Mouse (Mus musculus) ovary, adult 2 months (tissue): ENCODE measurements around the gene Olfr506. TPM values are rescaled to one million over a fixed set of nuclear protein-coding genes. Genes with fewer than 3 reads are reported as not detected.

Source experiments
- polyA plus RNA-seq: library from polyadenylated mRNA; depleted of rRNA; stranded (reverse); fragments of >200 nt; gene quantifications from 2 replicates; pipeline ENCODE4 v1.2.3, GENCODE M21; 2012; rRNA removed

The Olfr506 gene
- polyA plus RNA-seq: not detected in 2 replicates

GRCm38 (mm10) chr7:108610487-108610886 is at the start of gene Olfr506:
TSS of gene Olfr506 (plus strand) at chr7:108610787.

GRCm38 (mm10) chr7:108565693-108566092 is 44.9 kb upstream of the Olfr506 start, which contains the start of gene Olfr504:
TSS of gene Olfr504 (minus strand) at chr7:108565793.

GRCm38 (mm10) chr7:108621514-108621913 is 10.9 kb downstream of the Olfr506 start, which contains the start of gene Olfr507:
TSS of gene Olfr507 (plus strand) at chr7:108621814.

DNA sequence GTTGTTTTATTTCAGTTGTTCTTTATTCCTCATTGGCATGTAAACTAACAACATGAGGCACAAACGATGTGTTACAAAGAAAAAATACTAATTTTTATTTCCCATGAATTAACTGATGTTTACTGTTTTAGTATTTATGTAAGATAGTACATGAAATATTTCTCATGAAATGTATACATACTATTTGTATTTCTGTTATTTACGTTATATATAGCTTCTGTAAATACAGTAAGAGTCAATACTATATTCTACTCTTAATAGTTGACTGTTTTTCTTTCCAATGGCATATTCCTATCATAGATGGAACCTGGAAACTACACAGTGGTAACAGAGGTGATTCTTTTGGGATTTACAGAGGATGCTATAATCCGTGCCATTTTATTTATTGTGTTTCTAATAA is 19.1 kb downstream of the Olfr506 start, which contains the start of gene Olfr508:
Olfr508 (plus strand) TSS at position 301 of the 400 bp plus-strand sequence.

DNA sequence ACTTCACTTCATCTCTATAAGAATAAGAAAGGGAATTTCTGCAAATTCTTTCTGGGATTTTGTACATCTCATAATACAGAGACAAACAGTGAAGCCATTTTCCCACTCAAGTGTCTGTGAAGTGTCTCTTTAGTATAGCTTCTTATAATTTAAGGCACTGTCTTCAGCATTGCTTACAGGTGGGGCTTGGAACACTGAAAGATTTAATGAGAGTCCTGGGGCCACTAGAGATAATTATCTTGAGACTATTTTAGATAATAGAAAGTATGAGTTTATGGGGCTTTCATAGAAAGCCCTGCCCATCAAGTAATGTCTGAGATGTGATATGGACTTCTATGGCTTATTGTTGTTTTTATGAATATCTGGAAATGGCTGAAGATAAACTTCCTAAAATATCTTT is 41.2 kb downstream of the Olfr506 start, which contains the start of gene Olfr509:
Olfr509 (minus strand) TSS at position 101 of the 400 bp plus-strand sequence.

Other genes starting within 250 kb of the Olfr506 start
- gene Olfr494, start 245.5 kb upstream of the Olfr506 start, polyA plus RNA-seq: not detected in 2 replicates
- gene Olfr495, start 217.6 kb upstream of the Olfr506 start, polyA plus RNA-seq: not detected in 2 replicates
- gene Olfr497, start 190.4 kb upstream of the Olfr506 start, polyA plus RNA-seq: not detected in 2 replicates
- gene Olfr498, start 145.5 kb upstream of the Olfr506 start, polyA plus RNA-seq: not detected in 2 replicates
- not detected in 2 replicates for gene Olfr502, start 85.7 kb upstream of the Olfr506 start, polyA plus RNA-seq
- not detected in 2 replicates for gene Olfr503, start 66.3 kb upstream of the Olfr506 start, polyA plus RNA-seq
- not detected in 2 replicates for gene Olfr504, start 45.0 kb upstream of the Olfr506 start, polyA plus RNA-seq
- not detected in 2 replicates for gene Olfr507, start 11.0 kb downstream of the Olfr506 start, polyA plus RNA-seq
- gene Olfr508, start 19.2 kb downstream of the Olfr506 start, polyA plus RNA-seq: not detected in 2 replicates
- not detected in 2 replicates for gene Olfr509, start 41.1 kb downstream of the Olfr506 start, polyA plus RNA-seq
- not detected in 2 replicates for gene Olfr510, start 55.6 kb downstream of the Olfr506 start, polyA plus RNA-seq
- gene Olfr512, start 102.5 kb downstream of the Olfr506 start, polyA plus RNA-seq: not detected in 2 replicates
- gene Olfr513, start 140.2 kb downstream of the Olfr506 start, polyA plus RNA-seq: not detected in 2 replicates
- not detected in 2 replicates for gene Olfr514, start 215.2 kb downstream of the Olfr506 start, polyA plus RNA-seq
- not detected in 2 replicates for gene Olfr516, start 239.7 kb downstream of the Olfr506 start, polyA plus RNA-seq